9 mouse cellular contexts compared by ENCODE assay signal in the genomic region with DNA sequence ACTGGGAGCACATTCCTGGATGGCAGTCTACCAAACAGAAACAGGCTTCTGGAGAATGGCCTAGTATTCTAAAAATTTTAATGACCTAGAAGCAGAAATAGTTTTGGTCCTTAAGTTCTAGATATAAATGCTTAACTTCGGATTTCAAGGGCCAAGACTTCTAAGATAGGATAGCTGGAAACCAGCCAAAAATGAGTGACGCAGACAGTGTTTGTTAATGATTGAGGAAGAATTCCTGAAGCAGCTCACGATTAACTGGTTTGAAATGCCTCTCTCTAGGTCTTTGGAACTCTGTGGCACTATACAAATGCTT.
DNase-seq lines count a peak whose midpoint lies in the region; ATAC-seq lines count a peak whose summit lies in the region.
"Had no signal": no experiment of that assay in that cellular context is flagged by ENCODE, and none has a peak within 500 bp of the region (broad histone marks: within the 10 kb centered on the region; RNA-seq: fewer than 3 reads in every experiment).

No protein-coding gene starts in this region.

- no peak overlapping the region for H3K4me3 ChIP-seq in embryonic facial prominence, embryonic 14.5 days (ENCODE audit: low read depth, low read length)
- H3K4me3 ChIP-seq in hindbrain, embryonic 11.5 days (ENCODE audit: low read depth, low read length) = no peak overlapping the region
- H3K4me3 ChIP-seq: forebrain, embryonic 15.5 days had no signal

- H3K9ac ChIP-seq in embryonic facial prominence, embryonic 14.5 days (ENCODE audit: low read depth, low read length) = no peak overlapping the region
- H3K9ac ChIP-seq in hindbrain, embryonic 11.5 days (ENCODE audit: low read depth, low read length) = no peak overlapping the region
- H3K9ac ChIP-seq: forebrain, embryonic 15.5 days had no signal

- WGBS in embryonic facial prominence, embryonic 14.5 days = 25% methylated on average over 3 of the region's 3 CpGs
- 64% methylated on average over 3 of the region's 3 CpGs for WGBS in hindbrain, embryonic 11.5 days

- no peak for ATAC-seq in embryonic facial prominence, embryonic 14.5 days (ENCODE audit: low read depth)
- ATAC-seq in hindbrain, embryonic 11.5 days (ENCODE audit: low FRiP score) = no peak
- no peak for ATAC-seq in activated CD4-positive, CD25-positive, alpha-beta regulatory T cell, adult 4 months
- ATAC-seq: forebrain, embryonic 15.5 days had no signal

- H3K4me1 ChIP-seq in embryonic facial prominence, embryonic 14.5 days (ENCODE audit: control insufficient read depth, insufficient read depth, low read length) = peaks cover 40% of the 10 kb centered on the region
- H3K4me1 ChIP-seq in hindbrain, embryonic 11.5 days (replicated peaks; ENCODE audit: control insufficient read depth, insufficient read depth, low read length) = no peaks in the 10 kb centered on the region
- H3K4me1 ChIP-seq: forebrain, embryonic 15.5 days had no signal

- H3K36me3 ChIP-seq in embryonic facial prominence, embryonic 14.5 days (ENCODE audit: control insufficient read depth, insufficient read depth, low read length) = no peaks in the 10 kb centered on the region
- H3K36me3 ChIP-seq in hindbrain, embryonic 11.5 days (ENCODE audit: control insufficient read depth, insufficient read depth, low read length) = no peaks in the 10 kb centered on the region
- H3K36me3 ChIP-seq: forebrain, embryonic 15.5 days had no signal

- H3K4me2 ChIP-seq in embryonic facial prominence, embryonic 14.5 days (ENCODE audit: low read depth, low read length) = no peak overlapping the region
- H3K4me2 ChIP-seq in hindbrain, embryonic 11.5 days (replicated peaks; ENCODE audit: low read depth, low read length) = no peak overlapping the region
- H3K4me2 ChIP-seq: forebrain, embryonic 15.5 days had no signal

- H3K27me3 ChIP-seq in embryonic facial prominence, embryonic 14.5 days (replicated peaks; ENCODE audit: control insufficient read depth, insufficient read depth, low read length) = no peaks in the 10 kb centered on the region
- H3K27me3 ChIP-seq in hindbrain, embryonic 11.5 days (ENCODE audit: control insufficient read depth, insufficient read depth, low read length) = no peaks in the 10 kb centered on the region
- H3K27me3 ChIP-seq: forebrain, embryonic 15.5 days had no signal

- H3K9me3 ChIP-seq in embryonic facial prominence, embryonic 14.5 days (ENCODE audit: control insufficient read depth, low read length) = no peaks in the 10 kb centered on the region
- H3K9me3 ChIP-seq in hindbrain, embryonic 11.5 days (ENCODE audit: control insufficient read depth, low read length) = no peaks in the 10 kb centered on the region
- H3K9me3 ChIP-seq: forebrain, embryonic 15.5 days had no signal

- no peak overlapping the region; the same call in 1 of the 2 replicates for H3K27ac ChIP-seq in embryonic facial prominence, embryonic 14.5 days (replicated peaks; ENCODE audit: low read depth, low read length)
- H3K27ac ChIP-seq in hindbrain, embryonic 11.5 days (ENCODE audit: low read depth, low read length) = no peak overlapping the region
- H3K27ac ChIP-seq: forebrain, embryonic 15.5 days had no signal

- DNase-seq in kidney, adult 11 months = peak; percentile 74
- no peak for DNase-seq in kidney, postnatal 4 days
- DNase-seq in embryonic facial prominence, embryonic 14.5 days (ENCODE audit: low spot score) = peak; percentile 71
- peak; percentile 95 for DNase-seq in kidney, adult 9 months
- DNase-seq in lung, postnatal 25 days (ENCODE audit: low spot score) = peak; percentile 75
- no peak for DNase-seq in hindbrain, embryonic 11.5 days (ENCODE audit: low spot score)
- DNase-seq: cerebellum, adult 18-20 months had no signal

Comparison
In these comparisons a context has a peak if more than half of its experiments do, and no peak if none do; other contexts are left out.
1. DNase-seq: peak in kidney, adult 11 months (single experiment), embryonic facial prominence, embryonic 14.5 days (single experiment), kidney, adult 9 months (single experiment) and lung, postnatal 25 days (single experiment); none in kidney, postnatal 4 days (0 of 2) and hindbrain, embryonic 11.5 days (single experiment).